Mouse (Mus musculus) forebrain, embryonic 16.5 days (tissue): ENCODE results near the gene Hdac4. TPM values are rescaled to one million over a fixed set of nuclear protein-coding genes. Genes with fewer than 3 reads are reported as not detected.

Experiments used
- ATAC-seq: fragments of 200-750 bp; cut with Nextera tagmentation; 2 replicates; pipeline ENCODE4 v1.8.0; 2017; ENCODE audit warnings: mild to moderate bottlenecking, moderate library complexity
- H3K27ac ChIP-seq: fragments of 300-500 bp; sonication (generic); 2 replicates; pipeline ENCODE4 v1.5.1; 2014; ENCODE audit warnings: low read length, control low read depth
- H3K27me3 ChIP-seq: fragments of 300-500 bp; sonication (generic); replicated peaks from 2 replicates; pipeline ENCODE4 v1.6.1; 2014; ENCODE audit warnings: low read length; ENCODE audit not compliant: control insufficient read depth, insufficient read depth
- H3K36me3 ChIP-seq: fragments of 300-500 bp; sonication (generic); 2 replicates; pipeline ENCODE4 v1.6.1; 2014; ENCODE audit not compliant: control insufficient read depth, insufficient read depth
- H3K4me1 ChIP-seq: fragments of 300-500 bp; sonication (generic); replicated peaks from 2 replicates; pipeline ENCODE4 v1.6.1; 2014; ENCODE audit warnings: low read length; ENCODE audit not compliant: control insufficient read depth, insufficient read depth
- H3K4me2 ChIP-seq: fragments of 300-500 bp; sonication (generic); 2 replicates; pipeline ENCODE4 v1.6.1; 2014; ENCODE audit warnings: mild to moderate bottlenecking, low read length, control low read depth
- H3K4me3 ChIP-seq: fragments of 300-500 bp; sonication (generic); replicated peaks from 2 replicates; pipeline ENCODE4 v1.5.1; 2014; ENCODE audit warnings: mild to moderate bottlenecking, low read length, control low read depth
- H3K9ac ChIP-seq: fragments of 300-500 bp; sonication (generic); replicated peaks from 2 replicates; pipeline ENCODE4 v1.6.1; 2014; ENCODE audit warnings: low read depth, low read length, control low read depth
- H3K9me3 ChIP-seq: fragments of 300-500 bp; sonication (generic); 2 replicates; pipeline ENCODE4 v1.6.1; 2016; ENCODE audit warnings: low read length; ENCODE audit not compliant: control insufficient read depth
- WGBS: fragments of 180-500 bp; shearing (Covaris S2); extraction: QIAGEN DNeasy Blood & Tissue Kit; methylation state at CpG from one replicate; pipeline ENCODE4 v1.1.7; 2014; 5-methylcytosine and 5-hydroxymethylcytosine counted together
- polyA plus RNA-seq: library from polyadenylated mRNA; unstranded; fragments of >200 nt; fragmentation: Nextera tagmentation; extraction: Ambion mirVana; gene quantifications from 2 replicates; pipeline ENCODE4 v1.2.1, GENCODE M21; 2015

Hdac4 gene
- polyA plus RNA-seq, 1 experiment from 2014 or later: 31.3 TPM

GRCm38 (mm10) chr1:92098456-92098855 lies 97.0 kb downstream of the Hdac4 start:
- H3K9ac ChIP-seq: no peak overlapping the region
- H3K27ac ChIP-seq: no peak overlapping the region
- H3K36me3 ChIP-seq: no peaks in the 10 kb centered on the region
- WGBS: 85% methylated on average over 3 of the region's 3 CpGs
- no peaks in the 10 kb centered on the region for H3K9me3 ChIP-seq
- H3K4me1 ChIP-seq: peaks cover 12% of the 10 kb centered on the region
- no peak overlapping the region for H3K4me2 ChIP-seq
- no peaks in the 10 kb centered on the region for H3K27me3 ChIP-seq
- ATAC-seq: no peak
- no peak overlapping the region for H3K4me3 ChIP-seq

GRCm38 (mm10) chr1:92096991-92097525 lies 98.4 kb downstream of the Hdac4 start:
- H3K27me3 ChIP-seq: no peaks in the 10 kb centered on the region
- H3K4me3 ChIP-seq: no peak overlapping the region
- no peak overlapping the region for H3K4me2 ChIP-seq
- H3K4me1 ChIP-seq: peaks cover 12% of the 10 kb centered on the region
- H3K36me3 ChIP-seq: no peaks in the 10 kb centered on the region
- H3K9ac ChIP-seq: no peak overlapping the region
- 81% methylated on average over 3 of the region's 3 CpGs for WGBS
- no peaks in the 10 kb centered on the region for H3K9me3 ChIP-seq
- H3K27ac ChIP-seq: no peak overlapping the region
- ATAC-seq: no peak

- no peak overlapping the region for H3K4me2 ChIP-seq
- no peaks in the 10 kb centered on the region for H3K9me3 ChIP-seq
- H3K27me3 ChIP-seq: no peaks in the 10 kb centered on the region
- ATAC-seq: no peak
- no peak overlapping the region for H3K4me3 ChIP-seq
- WGBS: 73% methylated on average over 4 of the region's 4 CpGs
- H3K27ac ChIP-seq: no peak overlapping the region
- no peaks in the 10 kb centered on the region for H3K36me3 ChIP-seq
- H3K4me1 ChIP-seq: no peaks in the 10 kb centered on the region; the same call in 1 of the 2 replicates
- H3K9ac ChIP-seq: no peak overlapping the region
These were observed 103.2 kb downstream of the Hdac4 start for GRCm38 (mm10) chr1:92092286-92092685.

- Histone ChIP-seq H3K27me3 (no peaks in the 10 kb centered on the region), H3K4me3 (no peak overlapping the region), H3K4me2 (no peak overlapping the region), H3K36me3 (no peaks in the 10 kb centered on the region), H3K9me3 (no peaks in the 10 kb centered on the region), H3K27ac (no peak overlapping the region), H3K4me1 (peaks cover 19% of the 10 kb centered on the region), H3K9ac (no peak overlapping the region)
- WGBS: 87% methylated on average over 2 of the region's 2 CpGs
- ATAC-seq: no peak
These were observed 107.7 kb downstream of the Hdac4 start for GRCm38 (mm10) chr1:92087821-92088220.

- Histone ChIP-seq H3K4me3 (no peak overlapping the region), H3K4me1 (peaks cover 19% of the 10 kb centered on the region), H3K27ac (no peak overlapping the region), H3K4me2 (no peak overlapping the region), H3K9ac (no peak overlapping the region), H3K9me3 (no peaks in the 10 kb centered on the region), H3K36me3 (no peaks in the 10 kb centered on the region), H3K27me3 (no peaks in the 10 kb centered on the region)
- ATAC-seq: no peak
- 85% methylated on average over 2 of the region's 2 CpGs for WGBS
These were observed 108.2 kb downstream of the Hdac4 start for GRCm38 (mm10) chr1:92087343-92087742.

- no peaks in the 10 kb centered on the region for H3K36me3 ChIP-seq
- no peaks in the 10 kb centered on the region for H3K27me3 ChIP-seq
- H3K4me1 ChIP-seq: peaks cover 19% of the 10 kb centered on the region
- no peak overlapping the region for H3K4me3 ChIP-seq
- H3K4me2 ChIP-seq: no peak overlapping the region
- H3K27ac ChIP-seq: no peak overlapping the region
- WGBS: 77% methylated on average over 4 of the region's 4 CpGs
- H3K9me3 ChIP-seq: no peaks in the 10 kb centered on the region
- no peak overlapping the region for H3K9ac ChIP-seq
- ATAC-seq: no peak
These were observed 108.7 kb downstream of the Hdac4 start for GRCm38 (mm10) chr1:92086841-92087240.

- peaks cover 19% of the 10 kb centered on the region for H3K4me1 ChIP-seq
- WGBS: 54% methylated on average over 1 of the region's 1 CpGs
- H3K36me3 ChIP-seq: no peaks in the 10 kb centered on the region
- no peak overlapping the region for H3K4me3 ChIP-seq
- no peak overlapping the region for H3K27ac ChIP-seq
- H3K9me3 ChIP-seq: no peaks in the 10 kb centered on the region
- H3K9ac ChIP-seq: no peak overlapping the region
- no peaks in the 10 kb centered on the region for H3K27me3 ChIP-seq
- no peak for ATAC-seq
- H3K4me2 ChIP-seq: no peak overlapping the region
These were observed 109.2 kb downstream of the Hdac4 start for GRCm38 (mm10) chr1:92086277-92086813.

GRCm38 (mm10) chr1:92084738-92085137 lies 110.8 kb downstream of the Hdac4 start:
- no peak overlapping the region for H3K4me2 ChIP-seq
- no peak overlapping the region for H3K4me3 ChIP-seq
- no peaks in the 10 kb centered on the region for H3K27me3 ChIP-seq
- H3K36me3 ChIP-seq: no peaks in the 10 kb centered on the region
- peaks cover 19% of the 10 kb centered on the region for H3K4me1 ChIP-seq
- H3K9ac ChIP-seq: no peak overlapping the region
- no peak for ATAC-seq
- no peak overlapping the region for H3K27ac ChIP-seq
- no peaks in the 10 kb centered on the region for H3K9me3 ChIP-seq
- 94% methylated on average over 2 of the region's 2 CpGs for WGBS

GRCm38 (mm10) chr1:92084004-92084403 lies 111.5 kb downstream of the Hdac4 start:
- Histone ChIP-seq H3K9ac (no peak overlapping the region), H3K27me3 (no peaks in the 10 kb centered on the region), H3K9me3 (no peaks in the 10 kb centered on the region), H3K36me3 (no peaks in the 10 kb centered on the region), H3K4me1 (peaks cover 19% of the 10 kb centered on the region), H3K4me3 (no peak overlapping the region), H3K4me2 (no peak overlapping the region), H3K27ac (no peak overlapping the region)
- 32% methylated on average over 3 of the region's 3 CpGs for WGBS
- ATAC-seq: no peak
